Comparison of ENCODE assay signal across 12 mouse cellular contexts in genomic region chr4:58423276-58423930, GRCm38 (mm10).
A peak's percentile ranks its signal among the peaks of the same experiment; 100 is the strongest.
DNase-seq lines count a peak whose midpoint lies in the region; ATAC-seq lines count a peak whose summit lies in the region.
"Had no signal": no experiment of that assay in that cellular context is flagged by ENCODE, and none has a peak within 500 bp of the region (broad histone marks: within the 10 kb centered on the region; RNA-seq: fewer than 3 reads in every experiment).

No protein-coding gene starts in this region.

- H3K4me1 ChIP-seq in embryonic facial prominence, embryonic 10.5 days: peaks cover 16% of the 10 kb centered on the region
- H3K4me1 ChIP-seq: hindbrain, embryonic 13.5 days; kidney, embryonic 15.5 days had no signal

- H3K4me3 ChIP-seq in embryonic facial prominence, embryonic 10.5 days: no peak overlapping the region
- H3K4me3 ChIP-seq: hindbrain, embryonic 13.5 days; kidney, embryonic 15.5 days had no signal

- DNase-seq in embryo, embryonic 10.5 days (ENCODE audit: low spot score): peak; percentile 23
- no peak for DNase-seq in embryo, embryonic 11 days
- DNase-seq in layer of hippocampus, adult 18-20 months (ENCODE audit: low spot score in 2 of 2): peak; percentile 27 to 35
- DNase-seq in layer of hippocampus, postnatal 36 days: no peak
- peak; percentile 38 for DNase-seq in embryonic facial prominence, embryonic 10.5 days (ENCODE audit: low spot score)
- no peak for DNase-seq in kidney, postnatal 10 days
- DNase-seq in left cerebral cortex, adult 8-10 months (ENCODE audit: low spot score in 2 of 2): no peak
- DNase-seq: adrenal gland, adult 2 months; lung, postnatal 14 days had no signal

- peak; percentile 49 for ATAC-seq in megakaryocyte, adult 5-6 weeks (ENCODE audit: poor library complexity, severe bottlenecking)

- H3K27me3 ChIP-seq in embryonic facial prominence, embryonic 10.5 days (replicated peaks; ENCODE audit: low read depth, poor library complexity, severe bottlenecking): no peaks in the 10 kb centered on the region
- H3K27me3 ChIP-seq: hindbrain, embryonic 13.5 days; kidney, embryonic 15.5 days had no signal

- no peak overlapping the region for H3K27ac ChIP-seq in embryonic facial prominence, embryonic 10.5 days (replicated peaks)
- H3K27ac ChIP-seq: hindbrain, embryonic 13.5 days; kidney, embryonic 15.5 days had no signal

- no peaks in the 10 kb centered on the region for H3K36me3 ChIP-seq in embryonic facial prominence, embryonic 10.5 days (replicated peaks)
- H3K36me3 ChIP-seq: hindbrain, embryonic 13.5 days; kidney, embryonic 15.5 days had no signal

- WGBS in embryonic facial prominence, embryonic 10.5 days: 43% methylated on average over 9 of the region's 9 CpGs

- H3K9me3 ChIP-seq in embryonic facial prominence, embryonic 10.5 days: 0 out of 2 replicates have a peak, but pooled peaks cover 3% of the 10 kb centered on the region
- H3K9me3 ChIP-seq: hindbrain, embryonic 13.5 days; kidney, embryonic 15.5 days had no signal

Comparison
In these comparisons a context has a peak if more than half of its experiments do, and no peak if none do; other contexts are left out.
1. DNase-seq: peak in embryo, embryonic 10.5 days (single experiment), layer of hippocampus, adult 18-20 months (2 of 2) and embryonic facial prominence, embryonic 10.5 days (single experiment); none in embryo, embryonic 11 days (single experiment), layer of hippocampus, postnatal 36 days (0 of 2), kidney, postnatal 10 days (single experiment) and left cerebral cortex, adult 8-10 months (0 of 2).